Mouse (Mus musculus): Measurements from ENCODE around the gene Pbxip1.

Gene Pbxip1

DNA sequence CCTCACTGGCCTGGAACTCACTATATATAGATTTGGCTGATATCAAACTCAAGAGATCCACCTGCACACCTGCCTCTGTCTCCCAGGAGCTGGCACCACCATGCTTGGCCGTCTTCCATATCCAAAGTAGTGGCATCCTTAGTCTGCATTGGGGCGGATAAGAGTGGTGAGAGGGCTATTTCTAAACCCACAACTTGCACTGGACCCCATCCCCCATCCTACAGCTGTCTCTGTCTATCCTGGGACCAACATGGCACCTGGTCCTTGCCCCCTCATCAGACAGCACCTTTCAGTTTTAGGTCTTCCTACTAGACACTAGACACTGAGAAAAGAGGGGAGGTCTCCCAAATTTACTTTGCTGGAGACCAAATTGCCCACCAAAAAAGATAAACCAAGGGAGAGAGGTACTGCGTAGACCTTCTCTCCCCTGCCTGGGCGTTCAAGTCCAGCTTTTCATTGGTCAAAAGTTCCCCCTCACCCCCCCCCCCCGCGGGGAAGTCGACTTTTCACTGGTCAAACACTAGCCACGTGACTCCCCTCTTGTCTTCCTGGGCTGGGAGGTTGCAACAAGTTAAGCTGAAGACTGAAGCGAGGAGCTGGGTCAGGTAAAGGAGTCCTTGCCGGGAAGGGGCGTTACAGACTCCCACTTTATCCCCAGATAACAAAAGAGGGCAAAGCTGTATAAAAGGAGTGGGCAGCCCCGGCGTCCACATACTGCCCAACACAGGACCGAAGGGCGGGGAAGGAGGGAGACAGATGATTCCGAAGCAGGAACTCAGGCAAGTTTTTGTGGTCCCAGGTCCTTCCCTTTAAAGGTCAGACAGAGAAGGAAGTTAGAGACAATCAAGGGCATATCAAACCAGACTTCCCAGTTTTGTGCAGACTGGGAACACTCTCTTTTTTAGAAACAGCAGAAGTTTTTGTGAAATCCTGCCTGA is at the start of gene Pbxip1:
Gene Pbxip1, plus strand, starts transcription at position 531 of the 938 bp plus-strand sequence.
- DNase-seq (ENCODE audit: low spot score), result peak; percentile 88

DNA sequence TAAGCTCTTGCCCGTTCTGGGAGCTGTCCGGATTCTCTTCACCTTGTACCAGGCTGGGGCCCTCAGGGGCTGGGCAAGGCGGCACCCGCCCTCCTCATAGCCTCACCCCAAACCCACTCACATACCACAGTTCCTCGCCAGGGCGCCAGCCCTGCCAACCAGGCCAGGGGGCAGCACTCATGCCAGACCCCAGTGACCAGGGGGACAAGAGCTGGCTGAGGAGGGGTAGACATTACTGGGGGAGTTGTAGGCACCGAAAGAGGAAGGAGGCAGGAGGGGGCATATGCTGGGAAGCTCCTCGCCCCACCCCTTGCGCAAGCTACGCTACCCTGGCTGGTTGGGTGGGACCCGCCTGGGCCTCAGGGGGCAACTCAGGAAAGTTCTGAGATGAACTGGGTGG is 48.9 kb upstream of the Pbxip1 start:
- no peak for DNase-seq (ENCODE audit: low spot score)

DNA sequence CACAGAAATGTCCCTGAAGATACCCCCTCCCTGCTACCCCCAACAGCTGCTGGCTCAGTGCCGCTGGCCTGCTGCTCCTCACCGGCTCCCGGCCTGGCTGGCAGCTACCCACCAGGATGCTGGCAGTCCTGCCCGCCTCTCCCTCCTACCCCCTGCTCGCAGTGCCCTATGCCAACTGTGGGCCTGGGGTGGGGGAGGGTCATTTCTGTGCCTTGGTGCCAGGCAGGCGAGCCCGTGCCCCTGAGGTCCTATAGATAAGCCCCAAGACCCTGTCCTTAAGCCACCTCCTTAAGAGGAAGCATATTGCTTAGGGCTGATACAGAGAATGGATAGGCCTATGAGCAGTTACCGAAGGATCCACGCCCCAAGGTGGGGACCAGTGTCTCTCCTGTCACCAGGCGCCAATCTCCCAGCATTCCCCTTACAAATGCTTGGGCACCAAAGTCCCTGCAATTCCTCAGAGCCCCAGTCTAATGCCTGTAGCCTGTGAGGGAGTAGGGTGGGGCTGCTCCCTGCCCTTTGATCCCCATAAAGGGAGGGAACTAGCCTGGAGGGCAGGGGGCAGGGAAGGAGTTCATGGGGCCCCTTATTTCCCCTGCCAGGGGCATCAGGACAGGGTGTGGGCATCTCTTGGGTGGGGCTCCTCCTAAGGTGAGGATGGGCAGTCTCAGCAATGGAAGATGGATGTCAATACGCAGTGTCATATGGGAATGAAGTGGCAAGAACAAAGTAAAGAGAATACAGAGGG is 48.2 kb upstream of the Pbxip1 start:
- no peak for DNase-seq (ENCODE audit: low spot score)

DNA sequence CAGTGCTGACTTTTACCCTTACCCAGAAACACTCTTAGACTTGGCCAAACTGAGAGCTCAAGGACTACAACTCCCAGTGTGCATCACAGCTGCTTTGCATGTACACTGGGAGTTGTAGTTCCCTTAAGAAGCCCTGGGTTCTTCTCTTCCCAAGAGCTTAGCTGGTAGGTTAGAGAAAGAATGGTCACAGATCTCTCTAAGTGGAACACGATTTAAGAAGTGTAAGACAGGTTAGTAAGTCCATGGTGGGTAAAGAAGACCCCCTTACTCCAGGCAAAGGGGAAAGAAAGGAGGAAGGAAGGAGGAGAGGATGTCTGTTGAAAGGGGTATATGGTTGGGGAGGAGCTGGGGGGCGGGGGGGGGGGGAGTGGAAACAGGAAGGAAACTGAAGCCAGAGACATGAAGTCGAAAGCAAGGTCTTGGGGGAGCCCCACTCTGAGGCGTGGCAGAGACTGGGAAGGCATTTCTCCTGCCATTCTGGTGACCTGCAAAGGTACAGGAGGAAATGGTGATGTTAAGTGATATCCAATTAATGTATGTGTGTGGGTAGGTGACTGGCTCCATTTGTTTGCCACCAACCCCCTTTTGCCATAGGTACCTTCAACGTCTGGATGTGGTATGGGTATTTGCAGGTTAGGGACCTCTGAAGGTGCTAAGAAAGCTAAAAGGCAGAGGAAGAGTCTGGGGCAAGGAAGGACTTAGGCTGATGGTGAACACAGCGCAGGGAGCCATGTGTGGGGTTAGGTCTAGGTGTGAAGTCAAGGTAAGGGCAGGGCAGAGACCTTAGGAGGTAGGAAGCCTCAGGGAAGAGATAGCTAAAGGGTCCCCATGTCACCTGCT is 47.4 kb upstream of the Pbxip1 start:
- no peak for DNase-seq (ENCODE audit: low spot score)

DNA sequence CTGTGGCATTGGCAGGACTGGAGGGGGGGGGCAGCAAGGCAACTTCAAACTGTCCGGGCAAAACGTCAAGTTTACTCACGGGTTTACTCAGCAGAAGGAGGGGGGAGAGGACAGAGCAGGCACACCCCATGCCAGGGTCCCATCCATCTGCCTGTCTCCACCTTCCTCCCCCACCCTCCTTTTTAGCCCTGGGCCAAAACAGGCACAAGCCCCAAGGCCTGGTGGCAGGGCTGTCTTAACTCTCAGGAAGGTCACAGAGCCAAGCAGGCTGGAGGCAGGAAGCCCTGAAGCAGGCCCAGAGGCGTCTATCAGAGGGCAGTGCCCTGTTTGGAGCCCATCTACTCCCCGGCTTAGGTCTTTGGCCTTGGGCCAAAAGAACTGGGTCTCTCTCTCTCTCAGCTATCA is 46.4 kb upstream of the Pbxip1 start:
- no peak for DNase-seq (ENCODE audit: low spot score)

DNA sequence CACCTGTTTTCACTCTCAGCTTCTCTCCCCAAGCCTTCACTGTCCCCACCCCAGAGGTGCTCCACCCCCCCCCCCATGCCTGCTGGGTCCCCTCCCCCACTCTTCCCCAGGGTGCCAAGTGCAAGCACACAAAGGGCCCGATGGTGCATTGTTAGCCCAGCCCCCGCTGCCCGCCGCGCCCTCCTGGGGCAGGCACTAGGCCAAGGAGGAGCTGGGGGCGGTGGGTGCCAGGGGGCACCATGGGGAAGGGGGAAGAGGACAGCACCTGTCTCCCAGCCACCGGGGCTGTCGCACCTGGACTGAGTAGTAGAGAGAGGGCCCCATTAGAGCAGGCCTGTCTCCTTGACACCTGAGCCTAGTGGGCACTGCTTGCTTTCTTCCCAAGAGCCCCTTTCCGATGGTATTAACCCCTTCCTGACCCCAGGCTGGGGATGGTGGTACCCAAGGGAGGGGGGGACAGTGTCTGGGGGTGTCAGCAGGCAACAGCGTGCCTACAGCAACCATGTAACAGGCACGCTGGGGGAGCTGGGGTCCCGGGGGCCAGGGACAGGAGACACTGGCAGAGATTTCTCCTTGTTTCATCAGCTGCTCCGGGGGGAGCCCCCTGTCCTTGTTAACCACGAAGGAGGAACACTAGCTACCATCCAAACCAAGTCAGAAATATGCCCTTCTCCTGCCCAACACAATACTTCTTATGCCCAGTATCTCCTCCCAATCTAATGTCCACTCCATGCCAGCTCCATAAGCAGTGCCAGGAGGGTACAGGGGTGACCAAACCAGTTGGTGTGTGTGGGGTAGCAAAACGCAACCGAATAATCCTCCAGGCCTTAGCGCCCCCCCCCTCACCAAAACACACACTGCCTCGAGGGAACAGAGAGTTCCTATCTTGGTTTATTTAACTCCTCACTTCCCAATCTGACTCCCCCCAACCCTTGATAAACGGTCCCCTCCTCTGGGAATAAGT is 45.5 kb upstream of the Pbxip1 start:
- DNase-seq (ENCODE audit: low spot score), result no peak

DNA sequence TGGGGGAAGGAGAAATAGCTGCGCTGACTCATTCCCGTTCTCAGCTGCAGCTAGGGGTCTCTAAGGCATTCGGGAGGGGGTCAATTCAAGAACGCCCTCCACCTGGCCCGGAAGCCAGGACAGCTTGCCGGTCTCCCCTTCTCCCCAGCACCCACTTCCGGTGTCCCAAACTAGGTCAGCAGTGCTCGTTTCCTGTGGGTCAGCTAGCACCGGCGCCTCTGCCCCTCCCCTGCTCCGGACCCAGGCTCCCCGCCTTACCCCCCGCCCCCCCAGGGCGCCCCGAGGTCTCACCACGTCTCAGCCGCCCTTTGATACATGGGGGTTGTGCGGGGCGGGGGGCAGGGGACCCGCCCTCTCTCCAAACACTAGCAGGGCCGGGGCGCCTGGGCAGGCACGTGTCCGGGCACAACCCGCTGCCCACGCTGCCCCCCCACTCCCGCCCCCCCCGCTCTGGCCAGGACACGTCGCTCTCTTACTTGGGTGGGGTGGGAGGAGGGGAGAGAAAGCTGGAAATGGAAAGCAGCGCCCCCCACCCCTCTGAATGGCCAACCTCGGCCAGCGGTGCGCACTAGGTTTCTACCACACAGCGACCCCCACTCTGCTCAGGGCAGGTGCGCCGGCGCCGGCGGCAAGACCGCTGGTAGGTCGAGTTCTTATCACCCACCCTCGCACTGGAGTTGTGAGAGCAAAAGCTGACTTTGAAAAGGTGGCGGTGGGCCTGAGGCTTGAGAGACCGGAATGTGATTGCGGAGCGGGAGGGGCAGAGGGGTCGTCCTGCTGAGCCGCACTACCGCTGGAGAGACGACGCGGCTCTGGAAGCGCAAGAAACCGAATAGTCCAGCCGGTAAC is 44.6 kb upstream of the Pbxip1 start:
- DNase-seq (ENCODE audit: low spot score), result peak; percentile 54

DNA sequence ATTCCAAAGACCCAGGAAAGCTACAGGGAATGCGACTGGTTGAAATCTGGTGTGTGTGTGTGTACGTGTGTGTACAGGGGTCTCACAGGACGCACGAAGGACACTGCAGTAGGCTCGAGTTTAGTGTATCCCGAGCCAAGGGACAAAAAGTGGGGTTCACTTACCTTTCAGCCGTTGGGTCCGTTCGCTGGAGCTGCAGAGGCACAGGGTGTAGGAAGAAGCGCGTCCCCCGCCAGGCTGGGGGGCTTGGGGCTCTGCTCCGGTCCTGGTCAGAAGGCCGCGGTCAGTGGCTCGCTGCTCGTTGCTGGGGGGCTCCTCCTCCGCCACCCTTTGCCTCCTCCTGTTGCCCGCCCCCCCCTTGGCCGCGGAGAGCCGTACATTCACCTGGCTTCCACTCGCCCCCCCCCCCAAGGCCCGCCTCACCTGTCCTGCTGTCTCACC is 43.6 kb upstream of the Pbxip1 start:
- DNase-seq (ENCODE audit: low spot score), result peak; percentile 40

DNA sequence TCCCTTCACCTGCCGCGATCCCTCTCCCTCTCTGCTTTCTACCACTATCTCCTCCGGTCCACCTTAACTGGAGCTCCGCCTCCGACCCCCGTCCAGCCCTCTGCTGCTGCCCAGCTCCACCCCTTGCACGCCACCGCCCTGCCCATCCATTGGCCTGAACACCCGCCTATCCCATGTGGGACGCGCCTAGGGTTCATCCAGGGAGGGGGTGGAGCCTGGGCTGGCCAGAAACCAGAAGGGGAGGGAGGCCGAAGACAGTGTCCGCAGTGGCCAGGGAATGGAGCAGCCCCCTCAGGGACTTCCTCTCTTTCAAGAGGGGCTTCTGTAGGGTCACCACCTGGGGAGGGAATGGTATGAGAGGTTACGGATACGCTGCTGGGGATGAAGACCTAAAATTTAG is 42.9 kb upstream of the Pbxip1 start:
- peak; percentile 99 for DNase-seq (ENCODE audit: low spot score)

DNA sequence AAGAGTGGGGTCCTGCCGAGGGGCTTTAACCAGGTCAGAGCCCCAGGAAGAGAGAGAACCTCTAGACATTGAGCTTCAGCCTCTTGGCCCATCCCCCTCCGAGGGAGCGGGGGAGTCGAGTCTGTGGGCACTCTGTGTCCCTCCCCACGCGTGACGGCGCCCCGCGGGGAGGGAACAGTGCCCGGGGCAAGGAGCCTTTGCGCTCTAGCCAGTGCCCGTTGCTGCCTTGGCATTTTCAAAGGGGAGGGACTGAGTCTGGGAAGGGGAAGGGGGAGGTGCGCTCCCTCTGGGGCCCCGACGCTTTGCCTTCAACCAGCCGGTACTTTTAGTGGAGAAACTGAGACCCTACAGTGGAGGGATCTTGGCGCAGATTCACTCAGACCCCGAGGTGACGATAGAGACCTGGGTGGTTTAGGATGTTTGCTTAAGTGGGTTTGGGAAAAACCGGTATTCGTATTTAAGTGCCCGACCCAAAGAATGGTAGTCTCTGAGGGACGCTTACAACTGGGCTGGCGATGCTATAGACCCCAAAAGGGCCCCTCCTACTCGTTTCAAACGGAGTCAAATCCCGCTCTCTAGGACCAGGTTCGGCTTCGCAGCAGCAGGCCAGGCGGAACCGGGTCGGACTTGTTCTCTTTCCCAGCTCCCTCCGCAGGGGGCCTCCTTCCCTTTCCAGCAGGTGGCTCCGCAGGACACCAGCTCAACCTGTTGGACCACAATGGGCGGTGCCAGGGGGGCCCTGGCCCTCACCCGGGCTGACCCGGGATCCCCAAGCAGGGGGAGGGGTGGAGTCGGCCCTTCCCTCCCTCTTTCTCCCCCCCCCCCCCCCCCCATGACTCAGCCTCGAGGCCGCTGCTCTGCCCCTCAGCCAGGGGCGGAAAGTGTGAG is 42.3 kb upstream of the Pbxip1 start, which contains the start of gene Zbtb7b:
Gene Zbtb7b, minus strand, starts transcription at position 771 of the 888 bp plus-strand sequence.
- DNase-seq (ENCODE audit: low spot score), result peak; percentile 86

DNA sequence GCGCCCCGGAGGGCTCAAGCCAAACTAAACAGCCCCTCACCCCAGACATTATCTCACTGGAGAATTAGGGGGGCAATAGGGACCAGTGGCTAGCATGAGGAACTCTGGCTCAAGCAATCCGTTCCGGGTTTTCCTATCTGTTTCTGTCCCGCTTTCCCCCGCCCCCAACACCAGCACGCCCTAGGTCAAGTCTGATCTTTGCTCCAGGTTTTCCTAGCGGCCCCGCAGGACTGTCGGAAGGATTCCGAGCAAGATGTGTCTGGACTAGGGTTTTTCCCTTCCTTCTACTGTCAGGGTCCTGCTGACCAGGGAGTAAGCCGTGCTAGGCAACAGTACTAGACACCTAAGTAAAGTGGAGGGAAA is 41.6 kb upstream of the Pbxip1 start:
- DNase-seq (ENCODE audit: low spot score), result peak; percentile 92

DNA sequence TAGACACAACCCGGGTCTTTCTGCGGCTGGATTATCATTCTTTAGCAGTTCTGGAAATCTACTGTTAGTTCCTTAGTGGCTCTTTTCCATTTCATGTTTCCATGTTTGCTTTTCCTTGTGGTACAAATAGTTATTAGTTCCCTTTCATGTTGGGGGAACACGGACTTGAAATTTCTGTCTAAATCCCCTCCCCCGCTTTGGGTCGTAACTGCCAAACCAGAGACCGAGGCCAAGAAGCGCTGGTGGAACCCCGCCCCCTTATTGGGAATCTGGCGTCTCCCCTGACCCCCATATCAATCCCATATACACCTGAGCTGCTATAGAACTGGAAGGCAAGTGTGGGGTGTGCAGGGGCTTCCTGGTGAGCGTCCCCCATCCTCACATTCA is 41.1 kb upstream of the Pbxip1 start:
- DNase-seq (ENCODE audit: low spot score), result no peak

DNA sequence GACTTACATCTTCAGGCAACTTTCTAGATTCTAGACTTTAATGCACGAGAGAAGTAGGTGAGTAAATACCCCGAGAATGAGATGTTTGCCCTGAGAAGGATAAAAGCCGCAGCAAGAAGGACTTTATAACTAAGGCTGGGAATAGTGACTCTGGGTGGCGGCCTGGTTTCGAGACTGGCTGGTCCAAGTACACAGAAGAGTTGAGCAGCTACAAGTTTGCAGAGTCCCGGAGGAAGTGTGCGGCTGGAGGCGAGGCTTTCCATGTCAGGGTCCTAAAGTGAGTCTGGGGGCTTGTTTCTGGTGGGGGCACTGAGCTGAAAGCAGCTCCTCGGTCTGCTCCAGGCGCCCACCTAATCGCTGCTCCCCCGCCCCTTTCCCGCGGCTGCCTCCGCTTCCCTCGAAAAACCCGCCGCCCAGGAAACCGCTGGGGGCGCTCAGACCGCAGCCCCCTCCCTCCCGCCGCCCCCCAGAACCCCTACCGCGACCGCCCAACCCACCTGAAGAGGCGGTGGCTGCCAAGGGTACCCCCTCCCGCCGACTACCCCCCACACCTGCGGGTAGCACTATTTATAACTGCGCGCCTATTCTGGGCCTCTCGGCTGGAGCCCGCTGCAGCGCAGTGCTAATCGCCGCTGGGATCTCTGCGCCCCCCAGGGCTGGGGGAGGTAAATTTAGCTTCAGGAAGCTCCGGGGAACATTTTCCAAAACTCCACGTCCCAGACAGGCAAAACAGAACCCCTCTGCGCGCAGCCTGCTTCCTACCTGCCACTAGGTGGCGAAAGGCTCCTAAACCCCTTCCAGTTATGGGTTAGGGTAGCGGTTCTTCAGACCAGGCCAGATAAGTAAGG is 40.5 kb upstream of the Pbxip1 start:
- peak; percentile 68 for DNase-seq (ENCODE audit: low spot score)

DNA sequence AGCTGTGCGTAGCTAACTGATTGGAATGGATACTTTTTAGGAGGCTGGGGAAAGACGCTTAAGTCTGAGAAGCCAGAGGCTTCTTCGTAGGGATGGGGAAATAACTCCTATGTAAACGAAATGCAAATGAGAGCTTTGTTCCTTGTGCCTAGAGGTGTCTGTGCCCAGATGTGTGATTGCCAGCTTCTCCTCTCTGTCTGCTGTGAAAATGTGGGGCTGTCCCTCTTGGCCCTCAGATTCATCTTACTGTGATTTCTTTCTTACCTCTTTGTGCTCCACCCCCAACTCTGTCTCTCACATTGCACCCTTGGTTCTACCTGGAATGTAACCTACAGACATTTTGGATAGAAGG is 39.9 kb upstream of the Pbxip1 start:
- no peak for DNase-seq (ENCODE audit: low spot score)

DNA sequence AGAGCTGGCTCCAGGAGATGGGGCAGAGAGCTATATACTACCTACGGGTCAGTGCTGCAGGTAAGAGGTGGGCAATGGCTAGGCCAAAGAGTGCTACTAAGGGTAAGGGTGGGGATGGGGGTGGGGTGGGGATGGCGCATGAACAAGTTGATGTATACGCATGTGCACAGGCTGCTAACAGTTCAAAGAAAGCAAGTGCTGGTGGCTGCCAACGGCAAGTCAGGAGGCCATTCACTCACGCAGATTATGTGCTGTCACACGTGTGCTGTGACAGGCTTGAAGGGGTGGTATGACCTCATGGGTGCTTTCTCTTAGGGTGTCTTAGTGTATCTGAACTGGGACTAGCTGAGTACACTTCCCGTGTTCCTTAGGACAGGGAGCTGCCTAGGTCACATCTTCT is 35.2 kb upstream of the Pbxip1 start:
- no peak for DNase-seq (ENCODE audit: low spot score)

DNA sequence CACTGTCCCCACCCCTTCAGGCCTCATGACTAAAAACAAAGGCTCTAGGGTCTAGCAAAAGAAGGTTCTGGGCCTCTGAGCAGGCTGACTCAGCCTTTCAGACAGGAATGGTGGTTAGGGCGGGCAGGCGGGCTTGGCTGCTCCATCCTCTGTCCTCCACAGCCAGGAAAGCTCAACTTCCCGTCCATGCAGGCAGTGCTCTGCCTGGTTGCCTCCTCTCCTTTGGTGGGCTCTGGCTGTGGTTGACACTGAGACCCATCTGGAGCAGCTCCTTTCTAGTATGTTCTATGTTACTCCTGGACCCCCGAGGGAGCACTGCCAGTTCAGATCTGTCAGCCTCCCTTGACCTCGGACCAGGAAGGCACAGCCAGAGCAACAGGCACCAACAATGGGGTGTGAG is 33.8 kb upstream of the Pbxip1 start, which contains the start of gene Lenep:
Gene Lenep, minus strand, starts transcription at position 101 of the 400 bp plus-strand sequence.
- no peak for DNase-seq (ENCODE audit: low spot score)

DNA sequence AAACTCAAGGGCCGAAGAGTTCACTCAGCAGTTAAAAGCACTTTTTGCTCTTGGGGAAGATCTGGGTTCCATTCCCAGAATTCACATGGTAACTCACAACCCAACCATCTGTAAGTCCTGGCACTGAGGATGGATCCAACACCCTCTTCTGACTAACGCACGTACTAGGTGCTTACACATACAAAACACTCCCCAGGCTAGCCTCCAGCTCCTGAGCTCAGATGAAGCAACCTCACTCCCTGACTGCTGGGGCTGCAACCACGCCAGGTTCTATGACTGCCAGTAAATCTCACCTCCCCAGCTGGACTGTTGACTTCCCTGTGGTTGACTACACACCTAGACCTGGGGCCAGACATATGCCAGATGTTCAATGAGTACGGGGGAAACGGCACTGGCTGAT is 29.6 kb upstream of the Pbxip1 start:
- no peak for DNase-seq (ENCODE audit: low spot score)

DNA sequence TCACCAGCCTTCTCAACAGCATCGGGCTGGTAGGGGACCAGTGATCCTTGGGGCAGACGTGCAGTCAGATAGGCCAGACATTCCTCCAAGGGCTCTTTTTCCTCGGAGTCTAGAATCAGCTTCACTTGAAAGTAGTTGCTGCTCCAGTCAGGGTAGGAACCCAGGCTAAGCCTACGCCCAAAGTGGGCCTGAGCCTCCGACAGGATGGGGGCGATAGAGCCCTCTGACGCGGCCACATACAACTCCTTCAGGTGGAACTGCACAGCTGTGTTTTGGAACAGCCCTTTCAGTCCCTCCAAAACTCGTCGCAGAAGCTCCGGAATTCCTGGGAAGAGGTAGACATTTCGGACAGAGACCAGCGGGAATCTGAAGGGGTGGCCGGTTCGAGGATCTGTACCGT is 28.1 kb upstream of the Pbxip1 start:
- DNase-seq (ENCODE audit: low spot score), result no peak
